Mouse (Mus musculus) limb, embryonic 10.5 days (tissue): ENCODE measurements around the gene Olfr191. TPM values are rescaled to one million over a fixed set of nuclear protein-coding genes. Genes with fewer than 3 reads are reported as not detected.
"Not testable (repeated sequence)": the region's sequence is repeated elsewhere in the genome, so short reads cannot be mapped to it uniquely, and the experiment has no call there.

Source experiments
- DNase-seq: peaks from one replicate; pipeline ENCODE4 v3.0.0-alpha.2; 2017; ENCODE audit warnings: low spot score
- H3K27ac ChIP-seq: fragments of 300-500 bp; sonication (generic); 2 replicates; pipeline ENCODE4 v1.5.1; 2016; ENCODE audit warnings: mild to moderate bottlenecking
- H3K27me3 ChIP-seq: fragments of 300-500 bp; sonication (generic); 2 replicates; pipeline ENCODE4 v1.6.1; 2016; ENCODE audit warnings: low read depth, mild to moderate bottlenecking; ENCODE audit not compliant: poor library complexity, severe bottlenecking
- H3K36me3 ChIP-seq: fragments of 300-500 bp; sonication (generic); 2 replicates; pipeline ENCODE4 v1.6.1; 2016; ENCODE audit warnings: mild to moderate bottlenecking, moderate library complexity
- H3K4me1 ChIP-seq: fragments of 300-500 bp; sonication (generic); 2 replicates; pipeline ENCODE4 v1.6.1; 2016
- H3K4me3 ChIP-seq: fragments of 300-500 bp; sonication (generic); 2 replicates; pipeline ENCODE4 v1.5.1; 2016; ENCODE audit warnings: mild to moderate bottlenecking, moderate library complexity
- H3K9me3 ChIP-seq: fragments of 300-500 bp; sonication (generic); replicated peaks from 2 replicates; pipeline ENCODE4 v1.6.1; 2016; ENCODE audit warnings: mild to moderate bottlenecking
- WGBS: fragments of 180-500 bp; shearing (Covaris S2); methylation state at CpG from one replicate; pipeline ENCODE4 v1.1.7; 2016; 5-methylcytosine and 5-hydroxymethylcytosine counted together
- polyA plus RNA-seq: library from polyadenylated mRNA; unstranded; fragments of >200 nt; fragmentation: Nextera tagmentation; extraction: Ambion mirVana; gene quantifications from 2 replicates; pipeline ENCODE4 v1.2.1, GENCODE M21; 2016

Olfr191 gene
- not detected in 2 replicates for polyA plus RNA-seq

DNA sequence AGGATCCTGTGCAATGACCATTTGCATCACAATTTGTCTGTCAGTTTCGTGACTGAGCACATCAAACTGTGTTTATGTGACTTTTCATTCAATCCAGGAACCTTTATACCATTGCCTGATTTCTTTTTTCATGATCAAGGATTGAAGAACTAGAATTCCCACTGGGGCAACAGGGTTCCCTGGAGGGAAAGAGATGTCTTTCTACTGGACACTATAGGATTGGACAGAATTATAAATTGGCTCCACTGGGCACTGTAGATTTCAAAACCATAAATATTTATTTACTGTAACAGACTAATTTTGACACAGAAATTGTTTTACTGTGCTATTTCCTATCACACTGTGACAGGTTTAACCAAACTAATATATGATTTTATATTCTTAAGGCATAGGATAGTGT, at the start of gene Olfr191:
Gene Olfr191 (minus strand): TSS at position 101 of the 400 bp plus-strand sequence.
- WGBS = 72% methylated on average over 1 of the region's 1 CpGs

DNA sequence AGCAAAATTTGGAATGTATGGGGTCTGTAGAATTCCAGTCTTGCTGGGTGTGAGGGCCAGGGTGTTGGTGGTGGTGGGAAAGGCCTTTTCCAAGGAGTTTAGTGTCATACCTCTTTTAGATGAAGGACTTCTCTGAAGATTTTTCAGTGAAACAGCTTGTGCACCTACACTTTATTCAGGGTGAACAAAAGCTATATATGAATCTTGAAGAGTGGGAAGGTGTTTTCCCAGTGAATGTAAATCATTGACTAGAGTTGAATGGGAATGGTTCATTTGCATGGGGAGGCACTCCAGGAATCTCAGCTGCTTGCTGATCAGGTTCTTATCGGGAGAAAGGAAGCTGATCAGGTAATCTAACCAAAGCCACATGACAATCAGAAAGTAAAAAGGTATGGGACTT, 41.1 kb upstream of the Olfr191 start:
- Histone ChIP-seq H3K27me3 (no peaks in the 10 kb centered on the region), H3K9me3 (no peaks in the 10 kb centered on the region), H3K4me3 (no peak overlapping the region), H3K27ac (no peak overlapping the region), H3K4me1 (no peaks in the 10 kb centered on the region), H3K36me3 (no peaks in the 10 kb centered on the region)
- 91% methylated on average over 1 of the region's 1 CpGs for WGBS
- DNase-seq = no peak

More for the DNA sequence above, at the start of gene Olfr191:
- DNase-seq, H3K9me3 ChIP-seq, H3K27me3 ChIP-seq, H3K36me3 ChIP-seq, H3K4me3 ChIP-seq, H3K4me1 ChIP-seq, H3K27ac ChIP-seq: not testable (repeated sequence)

DNA sequence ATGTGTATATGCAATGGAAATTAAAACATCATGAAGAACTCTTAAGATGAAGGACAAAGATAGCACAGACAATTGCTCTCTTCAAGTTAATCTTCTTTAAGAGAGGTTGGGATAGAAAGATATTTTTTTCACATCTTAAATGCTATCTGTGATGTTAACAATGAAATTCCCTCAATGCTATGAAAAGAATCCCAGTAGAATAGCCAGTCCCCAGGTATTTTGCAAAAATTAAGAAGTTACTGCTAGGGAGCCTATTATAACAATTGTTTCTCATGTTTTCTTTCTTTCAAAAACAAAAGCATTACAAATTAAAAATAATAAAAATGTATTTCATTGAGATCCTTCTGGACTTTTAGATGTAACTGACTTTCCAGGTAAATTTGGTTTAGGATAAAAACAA, 31.3 kb upstream of the Olfr191 start, which contains the start of gene Olfr194:
Gene Olfr194 (minus strand): TSS at position 101 of the 400 bp plus-strand sequence.
- Histone ChIP-seq H3K9me3 (no peaks in the 10 kb centered on the region), H3K36me3 (no peaks in the 10 kb centered on the region), H3K27ac (no peak within 1 kb of the TSS), H3K27me3 (no peaks in the 10 kb centered on the region), H3K4me1 (no peaks in the 10 kb centered on the region), H3K4me3 (no peak within 1 kb of the TSS)
- no peak for DNase-seq

DNA sequence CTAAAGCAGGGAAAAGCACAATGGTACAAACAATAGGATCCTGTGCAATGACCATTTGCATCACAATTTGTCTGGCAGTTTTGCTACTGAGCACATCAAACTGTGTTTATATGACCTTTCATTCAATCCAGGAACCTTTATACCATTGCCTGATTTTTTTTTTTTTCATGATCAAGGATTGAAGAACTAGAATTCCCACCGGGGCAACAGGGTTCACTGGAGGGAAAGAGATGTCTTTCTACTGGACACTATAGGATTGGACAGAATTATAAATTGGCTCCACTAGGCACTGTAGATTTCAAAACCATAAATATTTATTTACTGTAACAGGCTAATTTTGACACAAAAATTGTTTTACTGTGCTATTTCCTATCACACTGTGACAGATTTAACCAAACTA, 22.2 kb upstream of the Olfr191 start, which contains the start of gene Olfr193:
Gene Olfr193 (minus strand): TSS at position 101 of the 400 bp plus-strand sequence.
- Histone ChIP-seq H3K4me1 (no peaks in the 10 kb centered on the region), H3K27me3 (no peaks in the 10 kb centered on the region), H3K27ac (no peak within 1 kb of the TSS), H3K9me3 (no peaks in the 10 kb centered on the region), H3K4me3 (no peak within 1 kb of the TSS), H3K36me3 (no peaks in the 10 kb centered on the region)
- WGBS = 82% methylated on average over 1 of the region's 1 CpGs
- DNase-seq = no peak

DNA sequence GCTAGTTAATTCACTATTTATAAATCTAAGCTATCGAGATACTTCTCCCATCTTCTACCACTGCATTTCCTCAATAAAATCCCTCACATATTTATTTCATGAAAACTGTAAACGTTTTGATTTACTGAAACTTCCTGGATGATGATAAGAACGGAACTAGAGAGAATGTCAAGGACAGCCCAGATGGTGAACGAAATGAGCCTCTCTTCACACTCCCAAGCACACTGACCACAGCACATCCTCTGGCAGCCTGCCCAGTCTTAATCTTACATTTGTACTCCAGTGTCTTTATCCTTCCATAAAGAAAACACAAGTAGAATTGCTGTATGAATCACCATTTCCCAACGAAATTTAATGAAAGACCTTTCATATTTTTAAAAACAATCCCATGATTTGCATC, 18.9 kb upstream of the Olfr191 start:
- 73% methylated on average over 5 of the region's 5 CpGs for WGBS

DNA sequence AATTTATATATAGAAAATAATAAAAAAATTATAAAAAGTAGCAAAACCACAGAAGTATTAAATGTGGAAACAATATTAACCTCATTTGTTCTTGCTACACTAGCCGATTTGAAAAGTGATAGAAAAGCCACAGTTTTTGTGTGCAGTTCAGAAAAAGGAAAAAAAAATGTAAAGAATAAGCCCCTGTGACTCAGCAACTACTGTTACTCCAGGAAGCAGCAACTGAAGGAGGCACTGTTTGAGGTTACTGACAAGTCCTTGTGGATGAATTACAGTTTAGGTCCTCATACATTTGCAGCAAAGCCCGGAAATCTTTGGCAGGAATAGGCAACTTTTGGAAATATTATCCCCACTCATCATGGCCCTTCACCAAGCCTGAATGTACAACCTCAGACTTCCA, 15.7 kb upstream of the Olfr191 start:
- Histone ChIP-seq H3K27ac (no peak overlapping the region), H3K4me3 (no peak overlapping the region), H3K36me3 (no peaks in the 10 kb centered on the region), H3K4me1 (no peaks in the 10 kb centered on the region), H3K27me3 (no peaks in the 10 kb centered on the region), H3K9me3 (no peaks in the 10 kb centered on the region)
- WGBS = 87% methylated on average over 2 of the region's 2 CpGs
- no peak for DNase-seq

More for the DNA sequence above, 18.9 kb upstream of the Olfr191 start:
- not testable (repeated sequence) for H3K27me3 ChIP-seq, H3K36me3 ChIP-seq, H3K9me3 ChIP-seq, H3K27ac ChIP-seq, H3K4me1 ChIP-seq, H3K4me3 ChIP-seq, DNase-seq

DNA sequence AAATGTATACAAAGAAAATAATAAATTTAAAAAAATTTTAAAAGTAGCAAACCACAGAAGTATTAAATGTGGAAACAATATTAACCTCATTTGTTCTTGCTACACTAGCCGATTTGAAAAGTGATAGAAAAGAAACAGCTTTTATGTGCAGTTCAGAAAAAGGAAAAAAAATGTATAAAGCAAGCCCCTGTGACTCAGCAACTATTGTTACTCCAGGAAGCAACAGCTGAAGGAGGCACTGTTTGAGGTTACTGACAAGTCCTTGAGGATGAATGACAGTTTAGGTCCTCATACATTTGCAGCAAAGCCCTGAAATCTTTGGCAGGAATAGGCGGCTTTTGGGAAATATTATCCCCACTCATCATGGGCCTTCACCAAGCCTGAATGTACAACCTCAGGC, 8.5 kb downstream of the Olfr191 start:
- H3K4me3 ChIP-seq, H3K4me1 ChIP-seq, H3K9me3 ChIP-seq, H3K27ac ChIP-seq, DNase-seq, H3K36me3 ChIP-seq, H3K27me3 ChIP-seq: not testable (repeated sequence)
- WGBS = 93% methylated on average over 2 of the region's 2 CpGs

DNA sequence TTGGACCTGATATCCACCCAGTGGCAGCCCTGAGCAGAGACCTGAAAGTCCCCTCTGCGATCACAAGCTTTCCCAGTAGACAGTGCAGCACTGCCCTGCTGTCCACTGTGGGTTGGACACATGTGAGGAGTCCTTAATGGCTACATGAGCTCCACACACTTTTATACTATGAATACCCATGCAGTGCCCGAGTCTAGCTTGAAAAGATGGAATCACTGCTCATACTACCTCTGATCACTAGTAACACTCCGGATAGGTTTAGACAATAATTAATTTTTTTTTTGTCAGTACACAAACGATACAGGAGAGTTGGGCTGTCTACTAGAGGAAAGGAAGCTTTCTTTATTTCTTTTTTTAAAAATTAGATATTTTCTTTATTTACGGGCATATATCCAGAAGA, 11.7 kb downstream of the Olfr191 start, which contains the start of gene Olfr190:
Gene Olfr190 (minus strand): TSS at position 101 of the 400 bp plus-strand sequence.
- 92% methylated on average over 5 of the region's 5 CpGs for WGBS
- Histone ChIP-seq H3K4me3 (no peak within 1 kb of the TSS), H3K27me3 (no peaks in the 10 kb centered on the region), H3K27ac (no peak within 1 kb of the TSS), H3K9me3 (no peaks in the 10 kb centered on the region), H3K36me3 (no peaks in the 10 kb centered on the region), H3K4me1 (no peaks in the 10 kb centered on the region)
- no peak for DNase-seq

DNA sequence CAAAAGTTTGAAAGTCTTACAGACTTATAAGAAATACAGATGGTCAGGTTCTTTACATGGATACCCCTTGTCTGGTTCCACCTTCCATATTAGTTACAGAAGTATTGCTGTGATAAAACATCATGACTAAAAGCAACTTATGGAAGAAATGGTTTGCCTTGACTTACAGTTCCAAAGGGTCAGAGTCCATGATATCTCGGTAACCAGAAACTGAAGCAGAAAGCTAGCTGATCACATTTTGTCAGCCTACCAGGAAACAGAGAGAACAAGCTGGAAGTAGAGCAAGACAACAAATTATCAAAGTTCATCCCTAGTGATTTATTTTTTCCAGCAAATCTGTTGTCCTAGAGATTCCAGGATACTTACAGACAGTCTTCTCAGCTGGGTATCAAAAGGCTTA, 16.1 kb downstream of the Olfr191 start:
- no peaks in the 10 kb centered on the region for H3K4me1 ChIP-seq
- no peaks in the 10 kb centered on the region for H3K27me3 ChIP-seq
- H3K36me3 ChIP-seq = no peaks in the 10 kb centered on the region
- H3K9me3 ChIP-seq = no peaks in the 10 kb centered on the region
- H3K27ac ChIP-seq = no peak overlapping the region
- WGBS = 91% methylated on average over 1 of the region's 1 CpGs
- H3K4me3 ChIP-seq = no peak overlapping the region
- no peak for DNase-seq

DNA sequence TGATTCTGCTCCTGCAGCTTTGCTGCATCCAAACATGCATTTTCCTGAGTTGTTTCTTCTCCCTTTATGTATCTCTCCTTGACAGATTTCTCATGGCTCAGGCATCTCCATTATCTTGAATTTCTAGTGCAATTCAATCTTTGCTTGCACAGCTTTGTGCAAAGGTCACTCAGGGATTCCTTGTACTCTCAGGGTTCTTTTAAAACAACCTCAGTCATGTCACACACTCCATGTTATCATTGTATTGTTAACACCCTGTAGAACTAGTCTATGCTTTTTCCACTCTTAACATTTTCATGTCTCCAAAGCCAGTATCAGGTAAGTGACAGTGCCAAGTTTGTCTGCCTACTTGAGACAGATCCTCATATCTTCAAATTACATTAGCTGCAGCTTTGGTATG, 17.9 kb downstream of the Olfr191 start:
- no peaks in the 10 kb centered on the region for H3K4me1 ChIP-seq
- no peak for DNase-seq
- no peaks in the 10 kb centered on the region for H3K36me3 ChIP-seq
- no peaks in the 10 kb centered on the region for H3K9me3 ChIP-seq
- no peak overlapping the region for H3K27ac ChIP-seq
- no peak overlapping the region for H3K4me3 ChIP-seq
- H3K27me3 ChIP-seq = no peaks in the 10 kb centered on the region

DNA sequence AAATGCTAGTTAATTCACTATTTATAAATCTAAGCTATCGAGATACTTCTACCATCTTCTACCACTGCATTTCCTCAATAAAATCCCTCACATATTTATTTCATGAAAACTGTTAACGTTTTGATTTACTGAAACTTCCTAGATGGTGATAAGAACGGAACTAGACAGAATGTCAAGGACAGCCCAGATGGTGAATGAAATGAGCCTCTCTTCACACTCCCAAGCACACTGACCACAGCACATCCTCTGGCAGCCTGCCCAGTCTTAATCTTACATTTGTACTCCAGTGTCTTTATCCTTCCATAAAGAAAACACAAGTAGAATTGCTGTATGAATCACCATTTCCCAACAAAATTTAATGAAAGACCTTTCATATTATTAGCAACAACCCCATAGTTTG, 27.2 kb downstream of the Olfr191 start:
- H3K27ac ChIP-seq, H3K9me3 ChIP-seq, H3K36me3 ChIP-seq, H3K4me1 ChIP-seq, DNase-seq, H3K4me3 ChIP-seq, H3K27me3 ChIP-seq: not testable (repeated sequence)
- WGBS = 80% methylated on average over 3 of the region's 3 CpGs

DNA sequence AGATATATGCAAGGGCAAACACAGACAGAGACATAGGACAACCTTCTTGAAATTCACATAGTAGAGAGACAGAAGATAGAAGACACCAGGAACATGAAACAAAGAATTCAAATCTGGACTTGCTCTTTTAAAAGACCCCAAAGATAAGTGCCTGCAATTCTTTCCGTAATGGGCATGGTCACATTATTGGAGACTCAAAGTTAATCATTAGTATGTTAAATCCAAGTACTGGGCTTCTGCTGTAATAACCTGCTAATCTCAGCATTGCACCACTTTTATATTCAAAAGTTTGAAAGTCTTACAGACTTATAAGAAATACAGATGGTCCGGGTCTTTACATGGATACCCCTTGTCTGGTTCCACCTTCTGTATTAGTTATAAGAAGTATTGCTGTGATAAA, 40.3 kb downstream of the Olfr191 start:
- not testable (repeated sequence) for H3K27ac ChIP-seq, H3K36me3 ChIP-seq, H3K9me3 ChIP-seq, H3K4me1 ChIP-seq, H3K4me3 ChIP-seq, DNase-seq, H3K27me3 ChIP-seq
- 94% methylated on average over 2 of the region's 2 CpGs for WGBS

DNA sequence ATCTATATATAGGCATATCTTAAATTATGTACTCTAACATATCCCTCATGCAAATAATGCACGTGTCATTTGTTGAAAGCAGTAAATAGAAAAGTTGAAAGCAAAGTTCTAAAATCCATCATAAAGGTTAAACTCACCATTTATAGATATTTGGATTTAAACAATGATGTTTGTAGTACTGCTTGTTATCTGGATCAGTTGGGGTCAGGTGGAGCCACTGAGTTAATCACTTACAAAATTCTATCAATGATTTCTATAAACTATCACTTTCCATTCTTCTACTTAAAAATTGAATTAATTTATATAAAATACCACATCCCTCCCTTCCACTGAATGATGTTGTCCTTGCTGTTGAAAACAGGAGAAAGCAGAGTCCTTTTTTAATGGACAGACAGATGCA, 40.8 kb downstream of the Olfr191 start:
- Histone ChIP-seq H3K36me3 (no peaks in the 10 kb centered on the region), H3K9me3 (no peaks in the 10 kb centered on the region), H3K27me3 (no peaks in the 10 kb centered on the region), H3K4me1 (no peaks in the 10 kb centered on the region), H3K27ac (no peak overlapping the region), H3K4me3 (no peak overlapping the region)
- WGBS = 84% methylated on average over 1 of the region's 1 CpGs
- DNase-seq = no peak

DNA sequence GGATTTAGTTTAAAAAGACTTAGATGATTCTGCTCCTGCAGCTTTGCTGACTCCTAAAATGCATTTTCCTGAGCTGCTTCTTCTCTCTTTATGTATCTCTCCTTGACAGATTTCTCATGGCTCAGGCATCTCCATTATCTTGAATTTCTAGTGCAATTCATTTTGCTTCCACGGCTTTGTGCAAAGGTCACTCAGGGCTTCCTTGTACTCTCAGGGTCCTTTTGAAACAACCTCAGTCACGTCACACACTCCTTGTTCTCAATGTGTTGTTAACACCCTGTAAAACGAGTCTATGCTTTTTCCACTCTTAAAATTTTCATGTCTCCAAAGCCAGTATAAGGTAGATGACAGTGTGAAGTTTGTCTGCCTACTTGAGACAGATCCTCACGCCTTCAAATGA, 42.0 kb downstream of the Olfr191 start:
- DNase-seq = no peak
- H3K9me3 ChIP-seq = no peaks in the 10 kb centered on the region
- WGBS = 79% methylated on average over 4 of the region's 4 CpGs
- H3K27me3 ChIP-seq = no peaks in the 10 kb centered on the region
- no peak overlapping the region for H3K27ac ChIP-seq
- H3K36me3 ChIP-seq = no peaks in the 10 kb centered on the region
- H3K4me1 ChIP-seq = no peaks in the 10 kb centered on the region
- H3K4me3 ChIP-seq = no peak overlapping the region
